Mouse (Mus musculus): Measurements from ENCODE around the gene BC052040. TPM values are rescaled to one million over a fixed set of nuclear protein-coding genes. Genes with fewer than 3 reads are reported as not detected.

BC052040 gene
- polyA plus RNA-seq, 1 experiment: 1.6 TPM

GRCm38 (mm10) chr2:115725503-115725902 is 144.0 kb downstream of the BC052040 start:
- Histone ChIP-seq H3K27me3 (replicated peaks) (no peaks in the 10 kb centered on the region), H3K36me3 (replicated peaks; ENCODE audit: low read length) (peaks cover 10% of the 10 kb centered on the region), H3K9me3 (peaks cover 53% of the 10 kb centered on the region), H3K4me1 (no peaks in the 10 kb centered on the region), H3K4me3 (replicated peaks) (no peak overlapping the region)
- TF ChIP-seq FLI1 (IDR thresholded peaks at IDR 0.05; ENCODE audit: low read length) (no peak), GATA1 (IDR thresholded peaks at IDR 0.05; ENCODE audit: borderline replicate concordance, low read length) (no peak)

- Histone ChIP-seq H3K9me3 (peaks cover 52% of the 10 kb centered on the region), H3K4me1 (no peaks in the 10 kb centered on the region), H3K4me3 (replicated peaks) (no peak overlapping the region), H3K27me3 (replicated peaks) (no peaks in the 10 kb centered on the region), H3K36me3 (replicated peaks; ENCODE audit: low read length) (peaks cover 14% of the 10 kb centered on the region)
- TF ChIP-seq GATA1 (IDR thresholded peaks at IDR 0.05; ENCODE audit: borderline replicate concordance, low read length): no peak
- TF ChIP-seq FLI1 (IDR thresholded peaks at IDR 0.05; ENCODE audit: low read length): no peak
These were observed 144.4 kb downstream of the BC052040 start for GRCm38 (mm10) chr2:115725926-115726325.

- no peaks in the 10 kb centered on the region for H3K27me3 ChIP-seq (replicated peaks)
- H3K4me1 ChIP-seq: no peaks in the 10 kb centered on the region
- no peak overlapping the region for H3K4me3 ChIP-seq (replicated peaks)
- peaks cover 48% of the 10 kb centered on the region for H3K9me3 ChIP-seq
- H3K36me3 ChIP-seq (replicated peaks; ENCODE audit: low read length): peaks cover 17% of the 10 kb centered on the region
- TF ChIP-seq GATA1 (IDR thresholded peaks at IDR 0.05; ENCODE audit: borderline replicate concordance, low read length): no peak
- TF ChIP-seq FLI1 (IDR thresholded peaks at IDR 0.05; ENCODE audit: low read length): no peak
These were observed 145.3 kb downstream of the BC052040 start for GRCm38 (mm10) chr2:115726806-115727205.

- Histone ChIP-seq H3K9me3 (peaks cover 39% of the 10 kb centered on the region), H3K4me1 (no peaks in the 10 kb centered on the region), H3K36me3 (replicated peaks; ENCODE audit: low read length) (peaks cover 22% of the 10 kb centered on the region), H3K27me3 (replicated peaks) (no peaks in the 10 kb centered on the region), H3K4me3 (replicated peaks) (no peak overlapping the region)
- no peak for TF ChIP-seq GATA1 (IDR thresholded peaks at IDR 0.05; ENCODE audit: borderline replicate concordance, low read length)
- TF ChIP-seq FLI1 (IDR thresholded peaks at IDR 0.05; ENCODE audit: low read length): no peak
These were observed 147.1 kb downstream of the BC052040 start for GRCm38 (mm10) chr2:115728627-115729026.

- Histone ChIP-seq H3K9me3 (peaks cover 31% of the 10 kb centered on the region), H3K4me1 (no peaks in the 10 kb centered on the region), H3K4me3 (replicated peaks) (no peak overlapping the region), H3K27me3 (replicated peaks) (no peaks in the 10 kb centered on the region), H3K36me3 (replicated peaks; ENCODE audit: low read length) (peaks cover 24% of the 10 kb centered on the region)
- TF ChIP-seq GATA1 (IDR thresholded peaks at IDR 0.05; ENCODE audit: borderline replicate concordance, low read length): no peak
- TF ChIP-seq FLI1 (IDR thresholded peaks at IDR 0.05; ENCODE audit: low read length): no peak
These were observed 149.0 kb downstream of the BC052040 start for GRCm38 (mm10) chr2:115730502-115730901.

- TF ChIP-seq GATA1 (IDR thresholded peaks at IDR 0.05; ENCODE audit: borderline replicate concordance, low read length): no peak
- peaks cover 29% of the 10 kb centered on the region for H3K9me3 ChIP-seq
- H3K4me3 ChIP-seq (replicated peaks): no peak overlapping the region
- peaks cover 24% of the 10 kb centered on the region for H3K36me3 ChIP-seq (replicated peaks; ENCODE audit: low read length)
- no peaks in the 10 kb centered on the region for H3K27me3 ChIP-seq (replicated peaks)
- no peaks in the 10 kb centered on the region for H3K4me1 ChIP-seq
These were observed 149.7 kb downstream of the BC052040 start for GRCm38 (mm10) chr2:115731171-115731570.

- peaks cover 24% of the 10 kb centered on the region for H3K9me3 ChIP-seq
- no peaks in the 10 kb centered on the region for H3K27me3 ChIP-seq (replicated peaks)
- no peak overlapping the region for H3K4me3 ChIP-seq (replicated peaks)
- TF ChIP-seq GATA1 (IDR thresholded peaks at IDR 0.05; ENCODE audit: borderline replicate concordance, low read length) (no peak), FLI1 (IDR thresholded peaks at IDR 0.05; ENCODE audit: low read length) (no peak)
- H3K4me1 ChIP-seq: no peaks in the 10 kb centered on the region
- peaks cover 24% of the 10 kb centered on the region for H3K36me3 ChIP-seq (replicated peaks; ENCODE audit: low read length)
These were observed 151.1 kb downstream of the BC052040 start for GRCm38 (mm10) chr2:115732572-115732971.

GRCm38 (mm10) chr2:115733017-115733692 is 151.6 kb downstream of the BC052040 start:
- H3K4me1 ChIP-seq: no peaks in the 10 kb centered on the region
- H3K4me3 ChIP-seq (replicated peaks): no peak overlapping the region
- TF ChIP-seq GATA1 (IDR thresholded peaks at IDR 0.05; ENCODE audit: borderline replicate concordance, low read length): no peak
- no peak for TF ChIP-seq FLI1 (IDR thresholded peaks at IDR 0.05; ENCODE audit: low read length)
- peaks cover 18% of the 10 kb centered on the region for H3K9me3 ChIP-seq
- H3K27me3 ChIP-seq (replicated peaks): no peaks in the 10 kb centered on the region
- peaks cover 19% of the 10 kb centered on the region for H3K36me3 ChIP-seq (replicated peaks; ENCODE audit: low read length)

GRCm38 (mm10) chr2:115734850-115735249 is 153.3 kb downstream of the BC052040 start:
- Histone ChIP-seq H3K4me1 (no peaks in the 10 kb centered on the region), H3K36me3 (replicated peaks; ENCODE audit: low read length) (peaks cover 18% of the 10 kb centered on the region), H3K4me3 (replicated peaks) (no peak overlapping the region), H3K27me3 (replicated peaks) (no peaks in the 10 kb centered on the region), H3K9me3 (peaks cover 10% of the 10 kb centered on the region)
- no peak for TF ChIP-seq GATA1 (IDR thresholded peaks at IDR 0.05; ENCODE audit: borderline replicate concordance, low read length)
- no peak for TF ChIP-seq FLI1 (IDR thresholded peaks at IDR 0.05; ENCODE audit: low read length)

GRCm38 (mm10) chr2:115736416-115736815 is 154.9 kb downstream of the BC052040 start:
- H3K9me3 ChIP-seq: peaks cover 4% of the 10 kb centered on the region; the same call in 1 of the 2 replicates
- H3K4me3 ChIP-seq (replicated peaks): no peak overlapping the region
- H3K27me3 ChIP-seq (replicated peaks): no peaks in the 10 kb centered on the region
- H3K4me1 ChIP-seq: no peaks in the 10 kb centered on the region
- no peak for TF ChIP-seq GATA1 (IDR thresholded peaks at IDR 0.05; ENCODE audit: borderline replicate concordance, low read length)
- TF ChIP-seq FLI1 (IDR thresholded peaks at IDR 0.05; ENCODE audit: low read length): no peak
- H3K36me3 ChIP-seq (replicated peaks; ENCODE audit: low read length): peaks cover 7% of the 10 kb centered on the region

All from megakaryocyte, embryonic 14.5 days (primary cell).